Mouse (Mus musculus) hindbrain, embryonic 15.5 days (tissue): ENCODE data around the gene Stk4. TPM values are rescaled to one million over a fixed set of nuclear protein-coding genes. Genes with fewer than 3 reads are reported as not detected.
"Not testable (repeated sequence)": the region's sequence is repeated elsewhere in the genome, so short reads cannot be mapped to it uniquely, and the experiment has no call there.

Experiments used
- ATAC-seq: fragments of 200-750 bp; cut with Nextera tagmentation; 2 replicates; pipeline ENCODE4 v1.8.0; 2017; ENCODE audit warnings: low read depth, moderate number of reproducible peaks, moderate TSS enrichment; ENCODE audit not compliant: low FRiP score
- H3K27ac ChIP-seq: fragments of 300-500 bp; sonication (generic); replicated peaks from 2 replicates; pipeline ENCODE4 v1.5.1; 2015; ENCODE audit warnings: mild to moderate bottlenecking, inconsistent platforms
- H3K27me3 ChIP-seq: fragments of 300-500 bp; sonication (generic); 2 replicates; pipeline ENCODE4 v1.6.1; 2015; ENCODE audit warnings: control low read depth, inconsistent platforms
- H3K36me3 ChIP-seq: fragments of 300-500 bp; sonication (generic); 2 replicates; pipeline ENCODE4 v1.6.1; 2015; ENCODE audit warnings: control low read depth, inconsistent platforms
- H3K4me1 ChIP-seq: fragments of 300-500 bp; sonication (generic); replicated peaks from 2 replicates; pipeline ENCODE4 v1.6.1; 2015; ENCODE audit warnings: control low read depth, inconsistent platforms
- H3K4me2 ChIP-seq: fragments of 300-500 bp; sonication (generic); 2 replicates; pipeline ENCODE4 v1.6.1; 2015; ENCODE audit warnings: moderate library complexity, mild to moderate bottlenecking, inconsistent platforms
- H3K4me3 ChIP-seq: fragments of 300-500 bp; sonication (generic); 2 replicates; pipeline ENCODE4 v1.5.1; 2015; ENCODE audit warnings: mild to moderate bottlenecking, inconsistent platforms
- H3K9ac ChIP-seq: fragments of 300-500 bp; sonication (generic); 2 replicates; pipeline ENCODE4 v1.6.1; 2015; ENCODE audit warnings: inconsistent platforms
- H3K9me3 ChIP-seq: fragments of 300-500 bp; sonication (generic); 2 replicates; pipeline ENCODE4 v1.6.1; 2016; ENCODE audit warnings: control low read depth, inconsistent platforms
- WGBS: fragments of 180-500 bp; shearing (Covaris S2); methylation state at CpG from one replicate; pipeline ENCODE4 v1.1.7; 2015; 5-methylcytosine and 5-hydroxymethylcytosine counted together
- polyA plus RNA-seq: library from polyadenylated mRNA; unstranded; fragments of >200 nt; fragmentation: Nextera tagmentation; extraction: Ambion mirVana; gene quantifications from 2 replicates; pipeline ENCODE4 v1.2.1, GENCODE M21; 2015

Stk4 gene
- polyA plus RNA-seq, 1 experiment from 2014 or later: 17.5 TPM

- H3K4me1 ChIP-seq: no peaks in the 10 kb centered on the region
- H3K27me3 ChIP-seq: no peaks in the 10 kb centered on the region
- H3K4me3 ChIP-seq: no peak overlapping the region
- H3K27ac ChIP-seq: no peak overlapping the region
- no peak for ATAC-seq
- H3K9me3 ChIP-seq: no peaks in the 10 kb centered on the region
- 90% methylated on average over 8 of the region's 8 CpGs for WGBS
- no peak overlapping the region for H3K4me2 ChIP-seq
- peaks cover 72% of the 10 kb centered on the region for H3K36me3 ChIP-seq
- H3K9ac ChIP-seq: no peak overlapping the region
These were observed 10.4 kb upstream of the Stk4 start for GRCm38 (mm10) chr2:164059634-164060235.

- Histone ChIP-seq H3K9me3 (no peaks in the 10 kb centered on the region), H3K4me3 (peak within 1 kb of the TSS; percentile 83), H3K27ac (peak within 1 kb of the TSS; percentile 84), H3K4me1 (peaks cover 36% of the 10 kb centered on the region), H3K4me2 (peak within 1 kb of the TSS; percentile 79), H3K36me3 (0 out of 2 replicates have a peak, but pooled peaks cover 4% of the 10 kb centered on the region), H3K9ac (peak within 1 kb of the TSS; percentile 82), H3K27me3 (no peaks in the 10 kb centered on the region)
- WGBS: 1% methylated on average over 55 of the region's 55 CpGs
- ATAC-seq: peak; percentile 95
These were observed 779 bp downstream of the Stk4 start, which contains the start of gene Tomm34 for GRCm38 (mm10) chr2:164070765-164071436. Tomm34 (minus strand) TSS chr2:164071169.

- not testable (repeated sequence) for H3K27me3 ChIP-seq, H3K9me3 ChIP-seq, ATAC-seq, H3K36me3 ChIP-seq
- peak overlapping the region; percentile 79 for H3K4me2 ChIP-seq
- H3K9ac ChIP-seq: peak overlapping the region; percentile 82; the same call in 1 of the 2 replicates
- peak overlapping the region; percentile 84 for H3K27ac ChIP-seq
- H3K4me3 ChIP-seq: peak overlapping the region; percentile 83
- peaks cover 36% of the 10 kb centered on the region for H3K4me1 ChIP-seq
- WGBS: 76% methylated on average over 11 of the region's 11 CpGs
These were observed 1.3 kb downstream of the Stk4 start for GRCm38 (mm10) chr2:164071437-164071820.

GRCm38 (mm10) chr2:164072109-164072508 lies 2.0 kb downstream of the Stk4 start:
- Histone ChIP-seq H3K36me3 (no peaks in the 10 kb centered on the region; the same call in 1 of the 2 replicates), H3K4me2 (no peak overlapping the region), H3K9me3 (no peaks in the 10 kb centered on the region), H3K27ac (no peak overlapping the region), H3K4me1 (peaks cover 36% of the 10 kb centered on the region), H3K4me3 (no peak overlapping the region), H3K9ac (no peak overlapping the region), H3K27me3 (no peaks in the 10 kb centered on the region)
- no peak for ATAC-seq
- 86% methylated on average over 2 of the region's 2 CpGs for WGBS

- no peak overlapping the region for H3K4me2 ChIP-seq
- ATAC-seq: no peak
- no peak overlapping the region for H3K4me3 ChIP-seq
- no peak overlapping the region for H3K27ac ChIP-seq
- no peaks in the 10 kb centered on the region; the same call in 1 of the 2 replicates for H3K36me3 ChIP-seq
- peaks cover 34% of the 10 kb centered on the region for H3K4me1 ChIP-seq
- no peaks in the 10 kb centered on the region for H3K27me3 ChIP-seq
- no peaks in the 10 kb centered on the region for H3K9me3 ChIP-seq
- H3K9ac ChIP-seq: no peak overlapping the region
- WGBS: 88% methylated on average over 7 of the region's 7 CpGs
These were observed 3.0 kb downstream of the Stk4 start for GRCm38 (mm10) chr2:164073120-164073519.

GRCm38 (mm10) chr2:164073918-164074578 lies 3.9 kb downstream of the Stk4 start:
- Histone ChIP-seq H3K4me3 (peak overlapping the region; percentile 77), H3K4me1 (peaks cover 24% of the 10 kb centered on the region), H3K36me3 (no peaks in the 10 kb centered on the region; the same call in 1 of the 2 replicates), H3K4me2 (peak overlapping the region; percentile 76), H3K27ac (peak overlapping the region; percentile 73), H3K9me3 (no peaks in the 10 kb centered on the region), H3K9ac (peak overlapping the region; percentile 79), H3K27me3 (no peaks in the 10 kb centered on the region)
- ATAC-seq: peak; percentile 87
- whole genome bisulfite sequencing: under 1% methylated on average over 48 of the region's 48 CpGs

- no peak for ATAC-seq
- H3K4me2 ChIP-seq: peak overlapping the region; percentile 76
- H3K36me3 ChIP-seq: peaks cover 7% of the 10 kb centered on the region
- no peak overlapping the region for H3K27ac ChIP-seq
- WGBS: 61% methylated on average over 5 of the region's 5 CpGs
- peak overlapping the region; percentile 77 for H3K4me3 ChIP-seq
- no peaks in the 10 kb centered on the region for H3K9me3 ChIP-seq
- H3K9ac ChIP-seq: peak overlapping the region; percentile 79; the same call in 1 of the 2 replicates
- peaks cover 14% of the 10 kb centered on the region for H3K4me1 ChIP-seq
- H3K27me3 ChIP-seq: no peaks in the 10 kb centered on the region
These were observed 5.0 kb downstream of the Stk4 start for GRCm38 (mm10) chr2:164075088-164075487.

- ATAC-seq: no peak
- peaks cover 24% of the 10 kb centered on the region for H3K36me3 ChIP-seq
- H3K9ac ChIP-seq: no peak overlapping the region
- no peak overlapping the region for H3K4me2 ChIP-seq
- H3K4me3 ChIP-seq: no peak overlapping the region
- peaks cover 13% of the 10 kb centered on the region for H3K4me1 ChIP-seq
- no peaks in the 10 kb centered on the region for H3K27me3 ChIP-seq
- H3K27ac ChIP-seq: no peak overlapping the region
- 91% methylated on average over 8 of the region's 8 CpGs for WGBS
- no peaks in the 10 kb centered on the region for H3K9me3 ChIP-seq
These were observed 6.8 kb downstream of the Stk4 start for GRCm38 (mm10) chr2:164076874-164077425.

- no peak for ATAC-seq
- H3K9ac ChIP-seq: no peak overlapping the region
- WGBS: 85% methylated on average over 5 of the region's 5 CpGs
These were observed 7.8 kb downstream of the Stk4 start for GRCm38 (mm10) chr2:164077875-164078274.

GRCm38 (mm10) chr2:164079488-164079887 lies 9.4 kb downstream of the Stk4 start:
- Histone ChIP-seq H3K9ac (no peak overlapping the region), H3K36me3 (peaks cover 39% of the 10 kb centered on the region), H3K27me3 (no peaks in the 10 kb centered on the region), H3K4me3 (no peak overlapping the region), H3K27ac (no peak overlapping the region), H3K4me2 (no peak overlapping the region), H3K4me1 (peaks cover 12% of the 10 kb centered on the region), H3K9me3 (no peaks in the 10 kb centered on the region)
- whole genome bisulfite sequencing: 91% methylated on average over 6 of the region's 6 CpGs
- no peak for ATAC-seq

More at GRCm38 (mm10) chr2:164077875-164078274, 7.8 kb downstream of the Stk4 start:
- H3K4me3 ChIP-seq: no peak overlapping the region
- no peaks in the 10 kb centered on the region for H3K27me3 ChIP-seq
- peaks cover 31% of the 10 kb centered on the region for H3K36me3 ChIP-seq
- no peaks in the 10 kb centered on the region for H3K9me3 ChIP-seq
- no peak overlapping the region for H3K4me2 ChIP-seq
- H3K27ac ChIP-seq: no peak overlapping the region
- H3K4me1 ChIP-seq: peaks cover 13% of the 10 kb centered on the region

- Histone ChIP-seq H3K4me3 (no peak overlapping the region), H3K36me3 (peaks cover 42% of the 10 kb centered on the region), H3K9ac (no peak overlapping the region), H3K9me3 (no peaks in the 10 kb centered on the region), H3K27ac (no peak overlapping the region), H3K4me1 (no peaks in the 10 kb centered on the region), H3K4me2 (no peak overlapping the region), H3K27me3 (no peaks in the 10 kb centered on the region)
- WGBS: 95% methylated on average over 10 of the region's 10 CpGs
- ATAC-seq: no peak
These were observed 11.5 kb downstream of the Stk4 start for GRCm38 (mm10) chr2:164081577-164081976.

GRCm38 (mm10) chr2:164082175-164082574 lies 12.1 kb downstream of the Stk4 start:
- no peaks in the 10 kb centered on the region for H3K27me3 ChIP-seq
- peaks cover 46% of the 10 kb centered on the region for H3K36me3 ChIP-seq
- no peak for ATAC-seq
- no peak overlapping the region for H3K9ac ChIP-seq
- WGBS: 93% methylated on average over 10 of the region's 10 CpGs
- no peak overlapping the region for H3K4me3 ChIP-seq
- no peak overlapping the region for H3K27ac ChIP-seq
- no peak overlapping the region for H3K4me2 ChIP-seq
- H3K4me1 ChIP-seq: no peaks in the 10 kb centered on the region
- H3K9me3 ChIP-seq: no peaks in the 10 kb centered on the region
